Mouse (Mus musculus): Measurements from ENCODE around the gene Dusp21.

Dusp21 gene

DNA sequence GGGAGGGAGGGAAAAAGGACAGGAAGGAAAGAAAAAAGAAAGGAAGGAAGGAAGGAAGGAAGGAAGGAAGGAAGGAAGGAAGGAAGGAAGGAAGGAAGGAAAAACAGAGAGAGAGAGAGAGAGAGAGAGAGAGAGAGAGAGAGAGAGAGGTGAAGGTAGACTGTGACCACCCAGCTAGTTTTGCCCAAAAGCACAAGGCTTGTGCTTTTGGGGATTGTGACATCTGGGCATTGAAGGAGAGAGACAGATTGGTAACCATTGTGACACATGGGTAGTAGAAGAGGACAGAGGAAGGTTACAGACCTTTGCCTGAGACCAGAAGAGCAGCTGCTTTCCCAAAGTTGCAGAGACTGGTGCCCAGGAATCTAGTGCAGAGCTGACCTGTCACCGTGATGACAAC is at the start of gene Dusp21:
TSS of gene Dusp21 (plus strand) at position 301 of the 400 bp plus-strand sequence.
- no peak for DNase-seq (ENCODE audit: low spot score)

DNA sequence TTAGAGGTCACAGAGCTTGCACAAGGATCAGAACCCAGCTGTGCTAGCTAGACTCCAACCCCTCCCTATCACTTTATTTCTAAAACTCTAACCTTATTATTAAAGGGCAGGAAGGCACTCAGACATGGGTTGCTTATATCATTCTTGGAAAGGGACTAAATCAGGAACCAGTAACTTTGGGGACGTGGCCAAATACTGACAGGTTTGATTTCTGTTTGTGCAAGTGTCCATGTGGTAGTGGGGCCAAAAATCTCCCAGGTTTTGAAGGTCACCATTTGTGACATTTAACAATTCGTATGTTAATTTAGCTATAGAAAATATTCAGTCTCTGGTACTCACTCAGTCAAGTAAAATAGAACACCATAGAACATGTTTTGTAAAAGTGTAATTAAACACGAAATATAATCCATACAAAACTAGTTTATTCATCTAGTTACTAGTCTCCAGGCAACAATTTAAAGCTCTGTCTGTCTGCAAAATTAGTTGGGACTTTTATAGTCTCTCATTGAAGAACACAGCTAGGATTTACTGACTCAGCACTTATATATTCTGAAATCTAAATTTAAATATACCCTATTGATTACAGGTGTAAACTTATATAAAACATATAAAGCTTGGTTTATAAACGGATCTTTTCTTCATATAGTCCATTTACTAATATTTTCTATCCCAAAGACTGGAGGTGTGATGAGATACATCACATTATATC is 15.2 kb downstream of the Dusp21 start:
- DNase-seq (ENCODE audit: low spot score), result no peak

DNA sequence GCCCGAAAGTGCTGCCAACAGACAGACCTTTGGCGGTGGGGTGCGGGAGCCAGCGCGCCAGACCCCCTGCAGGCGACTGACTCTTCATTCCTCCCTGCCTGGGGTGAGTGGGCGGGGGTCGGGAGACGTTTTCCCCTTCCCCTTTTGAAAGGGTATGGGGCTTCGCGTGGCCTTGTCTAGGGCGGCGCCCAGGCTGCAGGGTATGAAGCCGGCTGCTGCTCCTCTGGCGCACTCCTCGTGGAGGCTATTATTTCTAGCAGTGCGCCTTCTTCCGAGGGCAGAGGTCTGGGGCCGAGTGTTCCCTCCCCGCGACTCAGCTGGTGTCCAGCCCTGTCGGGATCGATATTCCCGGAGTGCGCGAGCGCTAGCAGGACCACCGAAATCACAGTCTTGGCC is 16.1 kb downstream of the Dusp21 start:
- DNase-seq (ENCODE audit: low spot score), result no peak

DNA sequence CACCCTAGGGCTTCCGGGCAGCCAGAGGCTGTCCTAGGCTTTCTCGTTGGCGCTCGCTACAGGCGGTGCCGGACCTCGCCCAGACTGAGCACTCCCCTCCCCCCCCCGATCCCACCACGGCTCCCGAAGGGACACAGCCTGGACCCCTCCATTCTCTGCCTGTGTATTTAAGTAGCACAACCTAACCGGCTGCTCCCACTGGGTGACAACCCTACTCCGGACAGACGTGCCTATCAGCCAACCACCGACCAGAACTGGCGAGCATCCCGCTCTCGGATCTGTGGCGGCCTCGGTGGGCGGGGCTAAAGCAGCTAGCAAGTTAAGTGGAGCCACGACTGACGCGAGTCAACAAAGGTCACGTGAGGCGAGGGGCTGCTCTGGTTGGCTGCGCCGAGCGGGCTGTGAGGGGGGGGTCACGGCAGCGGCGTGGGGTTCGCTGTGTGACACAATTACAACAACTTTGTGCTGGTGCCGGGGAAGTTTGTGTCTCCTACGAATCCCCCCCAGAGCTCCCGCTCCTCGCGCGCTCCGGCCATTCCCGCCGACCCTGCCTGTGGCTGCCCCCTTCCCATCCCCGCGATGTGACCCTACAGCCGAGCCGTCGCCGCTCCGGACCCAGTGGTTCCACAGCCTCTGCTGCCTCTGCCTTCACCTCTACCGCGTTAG is 16.7 kb downstream of the Dusp21 start, which contains the start of gene Kdm6a:
TSS of gene Kdm6a (plus strand) at position 384 of the 666 bp plus-strand sequence.
- peak; percentile 99 for DNase-seq (ENCODE audit: low spot score)

DNA sequence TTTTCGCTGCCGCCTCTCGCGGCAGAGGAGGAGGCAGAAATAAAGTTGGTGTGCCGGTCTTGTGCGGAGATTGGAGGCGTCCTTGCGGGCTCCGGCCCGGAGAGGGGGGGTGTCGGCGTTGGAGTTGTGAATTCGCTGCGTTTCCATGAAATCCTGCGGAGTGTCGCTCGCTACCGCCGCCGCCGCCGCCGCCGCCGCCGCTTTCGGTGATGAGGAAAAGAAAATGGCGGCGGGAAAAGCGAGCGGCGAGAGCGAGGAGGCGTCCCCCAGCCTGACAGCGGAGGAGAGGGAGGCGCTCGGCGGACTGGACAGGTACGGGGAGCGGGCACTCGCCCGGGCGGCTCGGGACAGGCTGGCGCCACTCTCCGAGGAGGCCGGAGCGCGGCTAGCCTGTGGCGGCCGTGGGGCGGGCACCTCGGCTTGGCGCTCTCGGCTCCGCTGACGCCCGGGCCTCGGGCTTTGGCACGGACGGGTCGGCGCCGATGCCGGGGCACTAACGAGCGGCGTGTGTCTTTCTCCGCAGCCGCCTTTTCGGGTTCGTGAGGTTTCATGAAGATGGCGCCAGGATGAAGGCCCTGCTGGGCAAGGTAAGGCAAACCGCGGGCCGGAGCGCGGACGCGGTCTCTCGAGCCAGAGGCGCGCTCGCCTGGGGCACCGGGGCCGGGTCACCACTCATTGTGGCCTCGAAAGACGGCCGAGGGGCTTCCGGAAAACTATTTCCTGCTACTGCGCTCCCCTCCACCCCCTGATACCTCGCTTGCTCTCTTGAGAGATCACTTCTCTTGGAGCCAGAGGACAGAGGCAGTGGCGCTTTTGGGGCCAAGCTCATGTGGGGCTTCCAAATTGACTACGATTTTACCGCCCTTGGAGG is 17.4 kb downstream of the Dusp21 start:
- peak; percentile 54 for DNase-seq (ENCODE audit: low spot score)

DNA sequence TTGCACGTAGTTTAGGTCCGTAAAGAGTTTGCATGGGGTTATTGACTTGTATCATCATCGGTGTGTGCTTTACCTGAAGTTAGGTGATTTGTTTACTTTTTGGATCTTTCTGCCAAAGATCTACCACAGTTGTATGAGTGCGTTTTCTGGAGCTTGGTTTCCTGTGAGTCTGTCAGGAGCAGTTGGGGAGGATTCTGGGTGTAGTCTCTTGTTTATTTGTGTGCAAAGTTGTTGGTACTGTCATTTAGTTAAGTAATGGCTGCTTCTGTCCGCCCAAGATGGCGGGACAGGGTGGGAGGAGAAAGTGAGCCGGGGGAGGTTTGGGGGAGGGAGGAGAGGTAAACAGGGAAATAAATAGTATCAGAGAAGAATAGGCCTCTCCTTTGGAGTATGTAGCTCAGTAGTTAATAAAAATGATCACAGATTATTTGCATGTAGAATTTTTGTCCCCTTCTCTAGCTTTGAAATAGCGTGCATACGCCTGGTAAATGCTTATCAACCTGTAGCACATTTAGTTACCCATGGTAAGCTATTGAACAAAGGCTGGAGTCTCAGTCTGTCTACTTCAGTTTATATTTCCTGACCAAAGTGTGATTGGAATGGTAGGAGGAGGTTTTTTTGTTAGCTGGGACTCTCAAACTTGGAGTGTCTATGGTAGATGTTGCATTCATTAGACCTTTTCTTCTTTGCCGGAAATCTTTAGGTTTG is 18.4 kb downstream of the Dusp21 start:
- no peak for DNase-seq (ENCODE audit: low spot score)

DNA sequence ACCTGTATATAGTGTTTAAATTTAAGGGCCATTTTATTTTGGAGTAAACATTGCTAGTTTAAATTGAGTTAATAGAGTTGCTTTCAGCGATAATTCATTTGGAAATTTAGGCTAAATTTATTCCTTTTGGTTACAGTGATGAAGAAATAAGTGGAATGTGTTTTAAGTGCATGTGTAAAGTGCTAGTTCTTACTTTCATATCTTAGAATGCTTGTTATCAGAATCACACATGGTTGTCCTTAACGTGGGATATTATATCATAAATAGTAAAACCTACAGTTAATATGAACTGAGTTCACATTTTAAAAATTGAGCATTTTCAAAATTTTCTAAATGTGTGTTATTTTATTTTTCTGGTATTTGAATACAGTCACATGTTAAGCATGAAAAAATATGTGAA is 19.5 kb downstream of the Dusp21 start:
- no peak for DNase-seq (ENCODE audit: low spot score)

DNA sequence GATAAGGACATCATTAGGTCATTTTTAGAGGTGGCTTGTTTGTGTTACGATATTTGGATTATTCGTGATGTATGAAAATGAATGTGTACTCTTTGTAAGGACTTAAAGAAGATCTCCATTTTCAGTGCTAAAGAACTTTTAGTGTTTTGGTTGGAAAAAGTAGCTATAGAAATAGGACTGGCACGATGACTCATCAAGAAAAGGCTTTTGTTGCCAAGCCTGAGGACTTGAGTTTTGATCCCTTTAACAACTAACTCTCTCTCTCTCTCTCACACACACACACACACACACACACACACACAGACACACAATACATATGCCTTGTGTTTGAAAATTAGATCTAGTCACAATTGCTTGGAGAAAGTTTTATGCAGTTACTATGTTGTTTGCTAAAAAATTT is 21.3 kb downstream of the Dusp21 start:
- no peak for DNase-seq (ENCODE audit: low spot score)

DNA sequence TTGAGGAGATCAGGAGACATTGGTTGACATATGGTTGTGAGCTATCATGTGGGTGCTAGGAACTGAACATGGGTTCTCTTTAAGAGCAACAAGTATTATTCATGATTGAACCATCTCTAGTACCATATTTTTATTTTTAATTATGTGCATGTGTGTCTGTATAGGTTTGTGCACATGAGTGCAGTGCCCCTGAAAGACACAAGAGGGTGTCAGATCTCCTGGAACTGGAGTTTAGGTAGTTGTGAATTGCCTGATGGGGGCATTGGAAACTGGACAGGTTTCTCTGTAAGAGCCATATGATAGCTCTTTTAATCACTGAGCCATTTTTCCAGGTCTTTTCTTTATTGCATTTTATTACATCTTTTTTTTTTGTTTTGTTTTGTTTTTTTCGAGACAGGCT is 23.3 kb downstream of the Dusp21 start:
- DNase-seq (ENCODE audit: low spot score), result no peak

DNA sequence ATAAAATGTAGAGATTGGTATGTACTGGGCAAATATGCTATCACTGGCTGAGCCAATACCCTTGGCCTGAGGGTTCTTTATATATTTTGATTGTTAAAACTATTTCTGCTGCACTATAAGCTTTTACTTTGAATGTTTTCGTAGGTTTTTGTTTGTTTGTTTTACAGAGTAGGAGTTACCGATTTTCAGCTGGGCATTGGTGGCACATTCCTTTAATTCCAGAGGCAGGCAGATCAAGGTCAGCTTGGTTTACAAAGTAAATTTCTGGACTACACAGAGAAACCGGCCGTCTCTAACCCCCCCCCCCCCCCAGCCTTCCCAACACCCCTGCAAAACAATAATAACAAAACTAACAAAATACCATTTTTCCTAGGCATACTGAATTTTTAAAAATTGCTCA is 29.2 kb downstream of the Dusp21 start:
- DNase-seq (ENCODE audit: low spot score), result no peak

DNA sequence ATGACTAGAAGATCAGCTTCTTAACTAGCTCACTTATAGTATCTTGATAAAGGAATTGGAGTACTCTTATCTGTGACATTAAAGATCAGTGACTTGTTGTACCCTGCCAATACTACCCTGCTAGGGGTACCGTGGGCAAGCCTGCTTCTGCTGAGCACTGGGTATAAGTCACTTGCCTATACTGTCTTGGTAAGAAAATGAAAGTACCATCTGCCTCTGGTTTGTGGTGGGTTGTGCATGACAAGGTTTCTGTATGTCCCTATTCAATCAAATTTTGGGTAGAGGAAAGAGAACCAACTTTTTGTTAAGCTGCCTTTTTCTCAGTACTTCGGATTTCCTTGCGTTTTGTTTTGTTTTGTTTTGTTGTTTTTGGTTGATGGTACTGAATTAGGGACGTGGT is 32.1 kb downstream of the Dusp21 start:
- no peak for DNase-seq (ENCODE audit: low spot score)

DNA sequence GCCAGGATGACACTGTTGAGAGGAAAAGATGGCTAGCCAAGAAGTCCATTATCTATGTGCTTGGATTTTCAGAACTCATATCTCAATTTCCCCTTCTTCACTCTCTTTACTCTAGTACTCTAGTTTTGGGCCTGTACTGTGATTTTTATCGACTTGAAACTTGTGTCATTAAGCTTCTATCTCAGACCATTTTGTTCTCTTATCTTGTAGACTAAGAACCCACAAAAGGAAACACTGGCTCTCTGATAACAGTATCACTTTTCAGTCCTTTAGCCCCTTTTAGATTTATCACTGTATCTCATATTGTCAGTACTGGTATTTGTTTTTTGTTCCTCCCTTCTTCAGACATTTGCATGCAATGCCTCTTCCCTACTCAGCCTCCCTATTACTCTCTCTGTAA is 33.8 kb downstream of the Dusp21 start:
- DNase-seq (ENCODE audit: low spot score), result no peak

DNA sequence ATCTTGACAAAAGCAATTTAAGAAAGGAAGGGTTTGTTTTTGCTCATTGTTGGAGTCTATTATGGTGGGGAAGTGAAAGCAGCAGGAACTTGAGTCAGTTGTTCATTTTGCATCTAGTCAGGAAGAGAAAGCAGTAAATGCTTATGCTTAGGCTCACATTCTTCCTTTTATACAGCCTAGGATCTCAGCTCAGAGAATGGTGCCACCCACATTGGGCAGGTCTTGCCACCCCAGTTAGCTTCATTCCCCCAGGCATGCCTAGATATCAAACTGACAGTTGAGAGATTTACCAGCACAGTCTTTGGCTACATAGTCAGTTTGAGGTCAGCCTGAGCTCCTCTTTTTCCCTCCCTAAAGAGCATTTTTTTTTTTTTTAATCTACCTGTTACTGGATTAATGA is 41.5 kb downstream of the Dusp21 start:
- DNase-seq (ENCODE audit: low spot score), result no peak

DNA sequence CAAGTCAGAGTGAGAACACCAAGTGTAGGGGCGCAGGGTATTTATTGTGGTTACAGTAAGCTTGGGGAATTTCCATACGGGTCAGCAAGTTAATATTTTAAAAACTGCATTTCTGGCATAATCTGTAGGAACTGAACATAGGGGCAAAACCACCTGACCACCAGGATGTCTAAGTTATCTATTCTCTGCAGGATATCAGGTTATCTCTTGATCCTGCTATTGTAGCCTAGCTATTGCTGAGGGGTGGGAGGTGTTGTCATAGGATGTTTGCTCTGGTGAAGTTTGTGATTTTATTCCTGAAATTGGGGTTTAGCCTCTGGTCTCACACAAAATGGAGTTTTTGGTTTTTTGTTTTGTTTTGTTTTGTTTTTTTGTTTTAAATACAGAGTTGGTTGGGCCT is 42.6 kb downstream of the Dusp21 start:
- DNase-seq (ENCODE audit: low spot score), result no peak

All from ovary, postnatal 10 days (tissue).